Mouse (Mus musculus) frontal cortex, postnatal 36 days (tissue): Measurements from ENCODE around the gene Sae1.

Experiments used
- DNase-seq, 2 experiments: peaks; one replicate each; pipeline ENCODE4 v3.0.0; 2022; ENCODE audit warnings: low spot score in 2 of 2

Gene Sae1

DNA sequence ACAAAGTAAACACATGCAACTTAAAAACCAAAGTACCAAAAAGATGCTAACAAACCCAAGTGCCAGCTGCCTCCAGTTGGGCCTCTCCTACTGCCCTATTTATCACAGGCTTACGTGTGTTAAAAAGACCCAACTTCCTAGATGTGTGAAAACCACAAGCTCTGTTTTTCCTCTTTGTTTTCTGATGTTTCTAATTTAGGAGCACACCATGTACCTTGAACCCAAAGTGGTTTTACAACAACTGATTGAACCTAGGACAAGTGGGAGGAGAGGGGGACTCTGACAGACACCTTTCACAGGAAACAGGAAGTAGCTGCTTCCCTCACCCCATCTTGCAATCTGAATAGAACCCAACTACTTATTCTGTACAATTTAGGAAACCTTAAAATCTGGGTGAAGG lies 23.3 kb downstream of the Sae1 start:
- DNase-seq, result no peak

DNA sequence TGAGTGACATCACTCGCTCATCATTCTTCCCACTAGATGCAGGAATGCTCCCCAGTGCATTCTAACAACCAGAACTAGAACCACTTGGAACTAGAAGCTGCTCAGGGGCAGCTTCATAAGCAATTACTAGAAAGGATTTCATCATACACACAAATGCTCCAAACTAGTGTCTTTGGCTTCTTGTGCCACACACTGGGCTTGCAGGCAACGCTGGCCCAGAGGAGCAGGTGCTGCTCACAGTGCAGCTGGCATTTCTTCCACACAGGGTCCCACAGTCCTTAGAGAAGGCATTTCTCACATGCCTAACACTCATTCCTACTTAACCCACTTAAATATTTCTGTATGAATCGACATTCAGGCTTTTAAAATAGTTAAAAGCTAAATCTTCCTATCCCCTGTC lies 30.0 kb downstream of the Sae1 start:
- DNase-seq, result no peak

DNA sequence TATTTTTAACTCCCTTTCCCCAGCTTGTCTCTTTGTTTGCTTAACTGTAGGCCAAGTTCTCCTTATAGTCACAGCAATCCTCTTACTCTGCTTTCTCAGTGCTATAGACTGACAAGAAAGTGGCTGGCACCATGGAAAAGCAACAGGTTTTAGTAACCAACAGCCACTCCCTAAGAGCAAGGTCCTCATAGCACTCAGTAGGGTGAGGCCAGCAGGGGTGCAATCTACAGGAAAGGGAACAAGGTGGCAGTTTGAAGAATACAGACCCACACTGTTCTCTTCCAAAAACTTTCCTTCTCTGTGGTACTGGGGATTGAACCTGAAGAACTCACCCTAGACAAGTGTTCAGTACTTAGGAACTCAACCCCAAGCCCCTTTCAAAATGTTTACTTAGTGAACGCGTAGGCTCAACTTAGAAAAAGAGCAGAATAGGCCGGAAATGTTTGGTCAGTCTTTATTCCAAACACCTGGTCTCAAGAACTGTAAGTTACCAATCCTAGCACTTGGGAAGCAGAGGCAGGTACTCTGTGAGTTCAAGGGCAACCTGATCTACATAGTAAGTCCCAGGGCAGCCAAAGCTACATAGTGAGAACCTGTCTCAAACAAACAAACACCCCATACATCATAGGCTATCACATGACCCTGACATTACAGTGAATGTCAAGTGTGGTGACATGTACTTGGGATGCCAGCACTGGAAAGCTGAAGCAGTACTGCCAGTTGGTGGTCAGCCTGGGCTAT lies 31.6 kb downstream of the Sae1 start:
- DNase-seq, result no peak

DNA sequence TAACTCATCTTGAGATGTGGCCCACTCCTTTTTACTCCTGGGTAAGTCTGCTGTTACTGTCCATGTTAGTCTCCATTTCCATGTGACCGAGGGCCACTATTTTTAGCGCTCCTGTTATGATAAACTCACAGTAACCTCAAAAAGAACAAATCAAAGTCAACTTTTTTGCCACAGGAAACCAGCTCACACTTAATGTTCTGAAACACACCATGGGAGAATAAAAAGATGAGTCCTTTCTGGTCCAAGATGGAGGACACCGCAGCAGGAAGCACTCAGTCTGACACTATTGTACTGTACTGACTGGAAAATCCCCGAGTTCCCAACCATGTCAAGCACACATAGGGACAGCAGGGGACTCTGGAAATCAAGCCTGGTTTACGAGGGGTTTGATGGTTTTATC lies 37.6 kb downstream of the Sae1 start:
- DNase-seq, result no peak

DNA sequence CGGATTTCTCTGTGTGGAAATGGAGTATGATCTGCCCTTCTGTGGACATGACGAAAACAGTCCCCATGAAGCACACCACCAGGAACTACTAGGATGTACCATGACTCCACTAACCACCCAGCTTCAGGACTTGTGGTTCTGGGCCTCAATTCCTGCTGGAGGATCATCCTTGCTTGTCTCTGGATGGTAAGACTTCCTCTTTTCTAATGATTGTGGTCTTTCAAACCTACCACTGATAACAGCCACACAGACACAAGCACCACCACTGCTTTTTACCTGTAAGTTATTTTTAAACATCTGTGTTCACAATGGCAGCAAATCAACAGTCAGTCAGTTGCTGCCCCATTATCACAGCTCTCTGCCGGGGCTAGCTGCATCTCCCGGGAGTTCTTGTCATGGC lies 42.3 kb downstream of the Sae1 start:
- no peak for DNase-seq

DNA sequence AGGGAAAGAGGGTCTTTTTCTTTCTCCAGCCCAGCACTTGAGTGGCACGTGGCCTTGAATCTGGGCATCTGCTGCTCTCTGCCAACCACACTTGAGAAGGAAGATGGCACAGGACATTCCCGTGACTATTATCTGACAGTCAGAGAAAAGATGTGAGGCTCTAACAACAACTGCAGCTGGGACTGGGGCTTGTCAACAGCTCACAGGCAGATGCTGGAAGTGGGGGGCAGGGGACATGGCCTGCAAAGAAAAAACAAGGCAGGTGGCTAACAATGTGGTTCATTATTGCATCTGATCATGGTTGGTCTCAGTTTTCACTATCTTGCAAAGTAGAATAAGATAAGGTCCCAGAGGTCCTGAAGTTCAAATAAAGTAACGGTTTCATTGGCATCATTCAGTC lies 43.0 kb downstream of the Sae1 start:
- no peak for DNase-seq

DNA sequence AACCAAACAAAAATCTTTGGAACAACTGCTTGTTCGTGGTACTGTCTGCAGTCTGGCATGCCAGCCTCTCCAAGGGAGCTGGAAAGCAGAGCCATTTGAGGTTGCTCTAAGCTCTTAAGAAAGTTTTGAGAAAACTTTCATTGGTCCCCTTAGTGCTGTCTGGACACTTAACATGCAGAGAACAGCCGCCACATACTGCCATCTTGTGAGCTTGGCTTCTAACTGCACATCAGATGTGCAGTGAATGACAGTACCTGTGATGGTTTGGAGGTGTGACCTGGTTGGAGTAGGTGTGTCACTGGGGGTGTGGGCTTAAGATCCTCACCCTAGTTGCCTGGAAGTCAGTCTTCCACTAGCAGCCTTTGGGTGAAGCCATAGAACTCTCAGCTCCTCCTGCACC lies 49.9 kb downstream of the Sae1 start:
- no peak for DNase-seq

DNA sequence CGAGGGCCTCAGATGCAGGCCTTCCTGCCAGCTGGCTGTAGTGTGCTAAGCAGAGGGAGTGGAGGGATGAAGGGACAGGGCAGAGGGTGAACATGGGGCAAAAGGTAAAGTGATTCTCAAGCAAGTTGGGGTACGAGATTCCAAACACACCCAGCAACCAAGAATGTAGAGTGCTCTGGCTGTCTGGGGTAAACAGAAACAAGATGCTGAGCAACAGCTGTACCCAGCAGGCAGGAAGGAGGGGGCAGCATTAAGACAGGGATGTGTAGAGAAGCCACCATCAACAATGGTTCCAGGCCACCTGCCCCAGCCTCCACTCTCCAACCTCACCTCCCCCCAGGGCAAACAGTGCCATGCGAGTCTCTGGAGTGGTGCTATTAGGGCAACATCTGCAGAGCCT lies 58.5 kb downstream of the Sae1 start:
- no peak for DNase-seq

DNA sequence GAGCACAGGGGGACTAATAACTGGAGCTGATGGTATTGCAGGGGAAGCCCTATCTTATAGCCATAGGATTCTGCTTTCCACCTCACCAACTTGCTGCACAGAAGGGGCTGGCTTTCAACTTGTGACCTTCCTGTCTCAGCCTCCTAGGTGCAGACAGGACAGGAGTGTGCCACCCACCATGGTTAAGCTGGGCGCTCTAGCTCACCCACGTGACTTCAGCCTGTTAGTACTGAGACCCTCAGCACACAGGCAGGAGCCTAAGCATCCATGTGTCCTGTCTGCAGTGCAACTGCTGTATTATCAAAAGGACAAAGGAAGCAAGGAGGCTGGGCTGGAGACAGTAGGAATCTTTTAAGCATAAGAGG lies 61.0 kb downstream of the Sae1 start:
- peak in 1 of 2 experiments; percentile 16 for DNase-seq

DNA sequence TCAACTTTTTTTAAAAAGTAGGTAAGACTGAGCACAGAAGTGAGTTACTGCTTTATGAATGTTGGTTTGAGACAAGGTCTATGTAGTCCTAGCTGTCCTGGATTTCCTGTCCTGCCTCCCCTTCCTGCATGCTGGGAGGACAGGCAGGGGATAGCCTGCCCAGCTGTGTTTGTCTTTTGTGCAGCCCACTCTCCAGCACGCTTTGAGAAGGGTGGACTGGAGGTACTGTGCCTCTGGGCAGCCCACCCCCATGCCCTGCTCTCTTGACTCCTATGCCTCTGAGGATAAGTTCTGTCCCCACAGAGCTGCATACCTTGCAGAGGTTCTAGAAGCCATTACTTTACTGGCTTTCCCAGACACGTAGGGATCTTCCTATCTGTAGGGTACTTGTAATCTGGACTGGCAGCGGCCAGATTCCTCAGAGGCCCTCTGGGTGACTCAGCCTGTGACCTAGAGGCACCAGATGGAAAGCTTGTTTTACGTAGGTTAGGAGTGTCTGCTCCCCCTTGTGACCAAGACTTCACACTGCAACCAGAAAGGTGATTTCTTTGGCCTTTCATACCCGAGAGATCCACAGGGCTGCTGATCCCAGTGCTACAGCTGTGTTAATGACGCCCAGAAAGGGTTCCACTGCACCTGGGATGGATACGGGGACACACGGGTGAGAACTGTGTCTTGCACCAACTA lies 61.5 kb downstream of the Sae1 start:
- peak; percentile 13 to 48 for DNase-seq

DNA sequence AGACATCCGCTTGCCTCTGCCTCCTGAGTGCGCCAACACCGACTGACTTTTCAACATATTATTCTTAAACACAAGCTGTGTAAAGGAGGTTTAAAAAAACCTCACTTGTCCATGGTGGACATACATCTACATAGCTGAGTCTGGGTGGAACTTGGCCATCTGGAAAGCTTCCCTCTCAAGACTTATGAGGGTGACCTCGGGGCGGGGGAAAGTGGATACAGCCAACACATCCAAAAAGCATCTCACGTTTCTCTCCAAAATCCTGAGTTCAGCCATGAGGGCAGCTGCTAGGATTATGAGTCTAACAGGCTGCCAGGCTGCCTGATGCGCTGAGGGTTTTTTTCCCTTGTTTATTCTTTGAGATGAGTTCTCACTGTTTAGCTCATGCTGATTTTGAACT lies 62.9 kb downstream of the Sae1 start:
- no peak for DNase-seq

DNA sequence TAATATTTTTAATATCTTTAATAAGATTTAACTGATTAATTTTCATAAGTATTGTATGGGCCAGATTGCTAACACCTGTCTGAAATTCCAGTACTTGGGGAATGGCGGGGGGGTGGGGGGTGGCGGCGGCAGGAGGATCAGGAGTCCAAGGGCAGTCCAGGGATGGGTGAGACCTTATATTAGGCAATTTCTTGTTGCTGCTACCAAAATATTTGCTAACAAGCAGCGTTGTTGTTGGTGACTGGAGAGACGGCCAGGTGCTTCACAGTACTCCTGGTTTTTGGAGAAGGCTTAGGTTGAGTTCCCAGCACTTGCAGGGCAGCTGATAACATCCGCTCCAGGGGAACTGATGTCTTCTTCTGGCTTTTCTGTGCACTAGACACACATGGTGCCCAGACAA lies 67.1 kb downstream of the Sae1 start:
- DNase-seq, result no peak

DNA sequence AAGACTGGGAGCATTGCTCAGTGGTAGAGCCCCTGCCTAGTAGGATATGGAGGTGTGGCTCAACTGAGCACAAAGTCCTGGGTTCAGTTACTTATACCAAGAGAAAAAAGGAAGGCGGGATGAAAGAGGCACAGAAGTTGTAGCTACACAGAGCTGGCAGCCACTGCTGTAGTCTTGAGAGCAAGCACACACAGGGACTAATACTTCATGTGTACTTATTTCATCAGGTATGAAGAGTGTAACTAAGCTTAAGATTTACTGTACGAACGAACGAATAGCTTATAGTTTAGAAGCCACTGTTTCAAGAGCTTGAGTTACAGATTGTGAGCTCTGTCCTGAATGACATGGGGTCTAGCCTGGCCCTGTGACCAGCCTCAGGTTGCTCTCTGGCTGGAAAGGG lies 68.4 kb downstream of the Sae1 start:
- no peak for DNase-seq

DNA sequence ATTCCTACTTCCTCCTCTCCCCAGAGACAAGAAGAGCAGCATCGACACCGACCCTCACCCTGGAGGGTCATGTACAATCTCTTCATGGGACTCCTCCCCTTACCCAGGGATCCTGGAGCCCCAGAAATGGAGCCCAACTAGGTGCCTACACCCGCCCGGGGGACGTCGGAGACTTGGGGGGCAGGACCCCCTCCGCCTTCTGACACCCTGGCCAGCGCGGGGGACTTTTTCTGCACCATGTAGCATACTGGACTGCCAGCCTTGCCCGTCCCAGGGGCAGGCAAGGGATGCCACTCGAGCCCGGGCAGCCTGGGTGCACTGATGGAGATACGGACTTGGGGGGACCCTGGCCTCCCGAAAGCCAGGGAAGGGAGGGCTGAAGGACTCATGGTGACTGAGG lies 70.5 kb downstream of the Sae1 start:
- DNase-seq, result no peak

DNA sequence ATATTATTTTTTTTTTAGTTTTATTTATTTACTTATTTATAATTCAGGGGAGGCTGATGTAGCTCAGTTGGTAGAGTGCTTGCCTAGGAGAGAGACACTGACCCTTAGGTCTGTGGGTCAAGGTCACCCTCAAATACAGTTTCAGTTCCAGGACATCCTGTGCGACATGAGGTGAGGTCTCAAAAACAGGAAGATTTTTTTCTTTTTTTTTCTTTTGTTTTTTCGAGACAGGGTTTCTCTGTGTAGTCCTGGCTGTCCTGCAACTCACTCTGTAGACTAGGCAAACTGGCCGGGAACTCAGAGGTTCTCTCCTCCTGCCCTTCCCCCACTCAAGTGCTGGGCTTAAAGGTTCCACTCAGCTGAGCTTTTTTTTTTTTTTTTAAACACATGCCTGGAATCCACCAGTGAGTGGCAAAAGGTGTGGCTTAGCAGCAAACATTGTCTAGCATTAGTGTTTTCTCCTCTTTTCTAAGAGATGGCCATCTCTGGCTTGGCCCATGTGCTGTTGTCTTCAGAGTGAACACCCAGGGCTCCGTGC lies 72.3 kb downstream of the Sae1 start:
- no peak for DNase-seq

DNA sequence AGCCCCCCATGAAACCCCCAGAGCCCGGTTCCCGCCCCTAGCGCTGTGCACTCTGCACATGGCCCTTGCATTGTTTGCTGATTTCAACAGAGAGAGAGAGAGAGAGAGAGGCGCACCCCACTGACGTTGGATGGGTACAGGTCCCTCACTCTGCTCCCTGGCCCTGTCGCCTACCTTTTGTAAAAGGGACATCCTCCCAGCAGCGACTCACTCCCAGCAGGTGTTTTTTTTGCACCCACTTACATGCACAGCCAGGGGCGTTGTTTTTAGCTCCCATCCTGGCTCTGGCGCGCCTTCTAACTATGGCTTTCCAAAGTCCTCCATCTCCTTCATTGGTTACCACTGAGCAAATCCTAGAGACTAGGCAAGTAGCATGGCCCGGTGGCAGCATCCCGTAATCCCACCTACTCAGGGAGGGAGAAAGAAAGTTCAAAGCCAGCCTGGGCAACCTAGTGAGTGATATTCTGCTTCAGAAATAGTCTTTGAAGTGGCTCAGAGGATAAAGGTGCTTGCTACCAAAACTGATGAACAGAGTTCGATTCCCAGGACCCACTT lies 73.3 kb downstream of the Sae1 start:
- DNase-seq, result peak; percentile 13 to 15

DNA sequence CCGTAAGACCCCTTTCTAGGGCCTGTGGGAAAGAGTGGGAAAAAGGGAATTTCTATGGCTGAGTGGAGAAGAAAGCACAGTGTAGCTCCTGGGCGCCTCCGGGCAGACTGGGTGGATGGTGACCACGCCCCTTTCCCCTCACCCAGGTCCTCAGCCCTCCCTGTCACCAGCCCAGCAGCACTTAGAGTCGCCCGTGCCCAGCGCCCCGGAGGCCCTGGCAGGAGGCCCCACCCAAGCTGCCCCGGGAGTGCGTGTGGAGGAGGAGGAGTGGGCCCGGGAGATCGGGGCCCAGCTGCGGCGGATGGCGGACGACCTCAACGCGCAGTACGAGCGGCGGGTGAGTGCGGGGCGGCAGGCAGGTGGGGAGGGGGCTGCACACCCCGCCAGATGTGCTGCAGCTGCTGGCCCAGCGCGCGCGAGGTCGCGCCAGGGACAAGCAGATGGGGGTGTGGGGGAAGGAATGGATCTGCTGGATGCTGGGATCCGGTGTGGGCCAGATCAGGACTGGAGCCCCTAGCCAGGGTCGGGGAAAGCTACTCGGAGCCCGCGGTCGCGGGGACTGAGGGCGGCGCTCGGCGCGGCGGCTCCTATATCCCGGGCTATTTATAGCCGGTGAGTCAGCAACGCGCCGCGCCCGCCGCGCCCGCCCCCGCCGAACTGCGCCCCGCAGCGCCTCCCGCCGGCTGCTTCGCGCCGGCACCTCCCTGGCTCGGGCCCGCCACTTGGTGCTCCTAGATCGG lies 74.0 kb downstream of the Sae1 start:
- DNase-seq, result peak; percentile 77 to 78

DNA sequence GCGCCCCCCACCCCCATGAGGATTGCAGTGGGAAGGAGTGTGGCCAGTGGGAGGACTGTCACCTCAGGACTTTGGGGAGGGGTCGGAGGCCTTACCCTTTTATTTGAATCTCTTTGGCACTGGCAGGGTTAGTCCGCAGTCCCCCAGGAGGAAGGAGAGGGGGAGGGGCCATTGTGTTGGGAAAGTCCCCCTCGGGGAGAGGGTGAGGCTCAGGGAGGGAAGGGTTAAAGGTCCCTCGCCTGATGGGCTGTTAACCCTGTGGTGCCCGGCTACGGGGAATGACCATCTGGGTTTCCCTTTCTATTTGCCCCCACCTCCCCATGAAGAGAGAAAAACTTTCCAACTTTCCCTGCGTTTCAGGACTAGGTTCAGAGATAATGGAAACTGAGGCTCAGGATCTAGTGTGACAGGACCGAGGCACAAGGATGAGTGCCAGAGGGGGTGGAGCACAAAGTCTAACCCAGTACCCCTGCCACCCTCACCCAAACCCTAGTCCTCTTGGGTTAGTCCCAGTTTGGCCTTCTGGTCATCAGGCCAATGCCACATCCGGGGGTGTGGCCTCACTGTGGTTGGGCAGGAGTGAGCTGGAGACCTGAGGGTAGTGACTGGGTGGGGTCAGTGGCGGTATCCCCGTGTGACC lies 74.8 kb downstream of the Sae1 start:
- DNase-seq, result no peak

DNA sequence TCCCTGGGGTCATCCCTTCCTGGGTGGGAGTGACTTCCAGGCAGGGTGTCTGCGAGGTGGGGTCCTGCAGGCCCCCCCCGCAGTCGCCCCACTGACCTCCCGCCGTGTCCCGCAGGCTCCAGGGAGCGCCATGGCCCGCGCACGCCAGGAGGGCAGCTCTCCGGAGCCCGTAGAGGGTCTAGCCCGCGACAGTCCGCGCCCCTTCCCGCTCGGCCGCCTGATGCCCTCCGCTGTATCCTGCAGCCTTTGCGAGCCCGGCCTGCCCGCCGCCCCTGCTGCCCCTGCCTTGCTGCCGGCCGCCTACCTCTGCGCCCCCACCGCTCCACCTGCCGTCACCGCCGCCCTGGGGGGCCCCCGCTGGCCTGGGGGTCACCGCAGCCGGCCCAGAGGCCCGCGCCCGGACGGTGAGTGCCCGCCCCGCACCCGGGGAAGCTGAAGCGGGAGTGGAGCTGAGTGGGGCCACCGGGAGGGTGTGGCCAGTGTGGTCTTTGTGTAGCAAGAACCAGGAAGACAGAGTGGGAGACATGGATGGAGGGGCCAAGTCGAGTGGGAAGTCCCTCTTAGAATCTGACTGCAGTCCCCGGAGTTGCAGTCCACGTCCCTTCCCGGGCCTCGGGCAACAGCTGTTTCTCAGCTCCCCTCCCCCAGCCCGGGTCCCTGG lies 75.5 kb downstream of the Sae1 start:
- DNase-seq, result no peak

DNA sequence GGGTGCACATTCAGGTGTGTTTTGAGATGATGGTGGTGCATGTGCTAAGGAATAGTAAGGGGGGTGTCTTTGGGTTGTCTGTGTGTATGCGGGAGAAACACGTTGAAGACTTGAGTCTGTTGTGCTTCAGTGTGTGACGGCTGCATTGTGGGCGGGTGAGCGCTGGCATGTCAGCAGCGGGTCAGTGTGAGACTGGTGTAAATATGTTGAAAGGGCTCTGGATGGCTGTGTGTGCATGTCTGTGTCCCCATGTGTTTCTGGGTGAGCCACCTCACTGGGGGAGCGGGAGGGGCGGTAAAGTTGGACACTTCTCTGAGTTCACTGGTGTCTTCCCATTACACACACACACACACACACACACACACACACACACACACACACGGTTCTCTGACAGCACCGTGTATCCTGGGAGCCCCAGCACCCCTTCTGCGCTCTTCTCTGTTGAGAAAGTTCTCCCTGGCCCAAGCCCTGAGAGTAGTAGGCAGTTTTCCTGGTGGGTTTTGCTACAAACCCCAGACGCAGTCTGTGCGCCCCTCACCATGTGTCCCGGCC lies 76.1 kb downstream of the Sae1 start:
- peak; percentile 26 to 36 for DNase-seq
